In genomic region chr16:22046739-22047366, GRCm38 (mm10) we compare ENCODE assay signal across 16 mouse cellular contexts.
"Had no signal": no experiment of that assay in that cellular context is flagged by ENCODE, and none has a peak within 500 bp of the region (broad histone marks: within the 10 kb centered on the region; RNA-seq: fewer than 3 reads in every experiment).

No protein-coding gene starts in this region.

- H3K9ac ChIP-seq: limb, embryonic 15.5 days; liver, embryonic 12.5 days; lung, embryonic 14.5 days; neural tube, embryonic 15.5 days had no signal

- H3K27ac ChIP-seq: kidney, postnatal 0 days; limb, embryonic 15.5 days; liver, embryonic 12.5 days; macrophage; neural tube, embryonic 15.5 days had no signal

- H3K27me3 ChIP-seq: limb, embryonic 15.5 days; liver, embryonic 12.5 days; neural tube, embryonic 15.5 days had no signal

- DNase-seq: kidney, adult 9 months; kidney, postnatal 36 days; layer of hippocampus, adult 9-11 months; layer of hippocampus, postnatal 36 days; lung, embryonic 14.5 days; lung, postnatal 10 days; midbrain, embryonic 14.5 days; right cerebral cortex, adult 18-20 months; thymus, adult 18-20 months; thymus, postnatal 14 days had no signal

- H3K9me3 ChIP-seq: limb, embryonic 15.5 days; liver, embryonic 12.5 days; neural tube, embryonic 15.5 days had no signal

- ATAC-seq: liver, embryonic 12.5 days had no signal

- H3K4me1 ChIP-seq: limb, embryonic 15.5 days; liver, embryonic 12.5 days; neural tube, embryonic 15.5 days had no signal

- H3K4me3 ChIP-seq: limb, embryonic 15.5 days; liver, embryonic 12.5 days; myocyte; neural tube, embryonic 15.5 days had no signal

- H3K4me2 ChIP-seq: limb, embryonic 15.5 days; liver, embryonic 12.5 days; lung, embryonic 14.5 days; neural tube, embryonic 15.5 days had no signal
